ENCODE assay signal across 12 mouse cellular contexts in genomic region chr11:79702092-79702491, GRCm38 (mm10).
DNase-seq lines count a peak whose midpoint lies in the region; ATAC-seq lines count a peak whose summit lies in the region.
"Had no signal": no experiment of that assay in that cellular context is flagged by ENCODE, and none has a peak within 500 bp of the region (broad histone marks: within the 10 kb centered on the region; RNA-seq: fewer than 3 reads in every experiment).

No protein-coding gene starts in this region.

- no peaks in the 10 kb centered on the region for H3K27me3 ChIP-seq in heart, embryonic 13.5 days (replicated peaks)
- peaks cover 7% of the 10 kb centered on the region; the same call in 1 of the 2 replicates for H3K27me3 ChIP-seq in embryonic facial prominence, embryonic 10.5 days (replicated peaks; ENCODE audit: low read depth, poor library complexity, severe bottlenecking)
- no peaks in the 10 kb centered on the region for H3K27me3 ChIP-seq in hindbrain, embryonic 11.5 days (ENCODE audit: control insufficient read depth, insufficient read depth, low read length)
- no peaks in the 10 kb centered on the region for H3K27me3 ChIP-seq in midbrain, embryonic 15.5 days (replicated peaks)

- H3K36me3 ChIP-seq in heart, embryonic 13.5 days = peaks cover 19% of the 10 kb centered on the region
- peaks cover 19% of the 10 kb centered on the region for H3K36me3 ChIP-seq in embryonic facial prominence, embryonic 10.5 days (replicated peaks)
- no peaks in the 10 kb centered on the region for H3K36me3 ChIP-seq in hindbrain, embryonic 11.5 days (ENCODE audit: control insufficient read depth, insufficient read depth, low read length)
- no peaks in the 10 kb centered on the region for H3K36me3 ChIP-seq in midbrain, embryonic 15.5 days (replicated peaks)

- 75% methylated on average over 6 of the region's 6 CpGs for WGBS in heart, embryonic 13.5 days
- WGBS in embryonic facial prominence, embryonic 10.5 days = 70% methylated on average over 6 of the region's 6 CpGs
- WGBS in hindbrain, embryonic 11.5 days = 71% methylated on average over 6 of the region's 6 CpGs
- 37% methylated on average over 6 of the region's 6 CpGs for WGBS in midbrain, embryonic 15.5 days

- no peak for DNase-seq in heart, postnatal 14 days
- DNase-seq in embryonic facial prominence, embryonic 10.5 days (ENCODE audit: low spot score) = no peak
- DNase-seq in hindbrain, embryonic 11.5 days (ENCODE audit: low spot score) = no peak
- no peak for DNase-seq in cerebellum, adult 9-11 months
- DNase-seq in thymus, adult 18-20 months = no peak
- DNase-seq in right cerebral cortex, adult 2 months (ENCODE audit: low spot score in 2 of 2) = no peak
- DNase-seq: gastrocnemius, postnatal 25 days; kidney, adult 8-10 months; lung, embryonic 14.5 days; thymus, postnatal 36 days had no signal

- ATAC-seq in heart, embryonic 13.5 days (ENCODE audit: extremely low read depth, insufficient number of reproducible peaks, low FRiP score, low TSS enrichment) = no peak
- ATAC-seq in hindbrain, embryonic 11.5 days (ENCODE audit: low FRiP score) = no peak
- no peak for ATAC-seq in midbrain, embryonic 15.5 days (replicated peaks)

- no peak overlapping the region for H3K27ac ChIP-seq in heart, embryonic 13.5 days (replicated peaks)
- H3K27ac ChIP-seq in embryonic facial prominence, embryonic 10.5 days (replicated peaks) = peak overlapping the region; percentile 40
- 0 out of 2 replicates have a peak overlapping the region, but pooled peaks have one; percentile 17 for H3K27ac ChIP-seq in hindbrain, embryonic 11.5 days (ENCODE audit: low read depth, low read length)
- H3K27ac ChIP-seq in midbrain, embryonic 15.5 days = peak overlapping the region; percentile 98

- H3K4me2 ChIP-seq in heart, embryonic 13.5 days = peak overlapping the region; percentile 80
- no peak overlapping the region; the same call in 1 of the 2 replicates for H3K4me2 ChIP-seq in hindbrain, embryonic 11.5 days (replicated peaks; ENCODE audit: low read depth, low read length)
- peak overlapping the region; percentile 71 for H3K4me2 ChIP-seq in midbrain, embryonic 15.5 days

- peaks cover 41% of the 10 kb centered on the region for H3K4me1 ChIP-seq in heart, embryonic 13.5 days
- H3K4me1 ChIP-seq in embryonic facial prominence, embryonic 10.5 days = peaks cover 50% of the 10 kb centered on the region
- H3K4me1 ChIP-seq in hindbrain, embryonic 11.5 days (replicated peaks; ENCODE audit: control insufficient read depth, insufficient read depth, low read length) = no peaks in the 10 kb centered on the region
- H3K4me1 ChIP-seq in midbrain, embryonic 15.5 days = peaks cover 41% of the 10 kb centered on the region

- no peaks in the 10 kb centered on the region for H3K9me3 ChIP-seq in heart, embryonic 13.5 days
- no peaks in the 10 kb centered on the region for H3K9me3 ChIP-seq in embryonic facial prominence, embryonic 10.5 days
- H3K9me3 ChIP-seq in hindbrain, embryonic 11.5 days (ENCODE audit: control insufficient read depth, low read length) = no peaks in the 10 kb centered on the region
- no peaks in the 10 kb centered on the region for H3K9me3 ChIP-seq in midbrain, embryonic 15.5 days

- intact Hi-C loops in heart, postnatal 14 days (cut with DNase I) = no loop called here

- H3K9ac ChIP-seq in heart, embryonic 13.5 days = peak overlapping the region; percentile 47; the same call in 1 of the 2 replicates
- no peak overlapping the region for H3K9ac ChIP-seq in hindbrain, embryonic 11.5 days (ENCODE audit: low read depth, low read length)
- peak overlapping the region; percentile 11; the same call in 1 of the 2 replicates for H3K9ac ChIP-seq in midbrain, embryonic 15.5 days

- no peak overlapping the region for H3K4me3 ChIP-seq in heart, embryonic 13.5 days
- no peak overlapping the region for H3K4me3 ChIP-seq in embryonic facial prominence, embryonic 10.5 days
- no peak overlapping the region for H3K4me3 ChIP-seq in hindbrain, embryonic 11.5 days (ENCODE audit: low read depth, low read length)
- peak overlapping the region; percentile 17; the same call in 1 of the 2 replicates for H3K4me3 ChIP-seq in midbrain, embryonic 15.5 days
